Mouse (Mus musculus) small intestine, adult 2 months (tissue): ENCODE results near the gene Gm13762.

ENCODE experiments used
- CTCF ChIP-seq: fragments of 200-500 bp; IDR thresholded peaks from 2 replicates; pipeline ENCODE4 v1.5.1; 2012; ENCODE audit warnings: low read depth, mild to moderate bottlenecking, control low read depth, inconsistent platforms, low read length, moderate library complexity, mixed read lengths; ENCODE audit not compliant: insufficient replicate concordance, insufficient read length; ENCODE audit errors: extremely low read depth
- POLR2A ChIP-seq: fragments of 200-500 bp; IDR thresholded peaks from 2 replicates; pipeline ENCODE4 v1.6.1; 2012; ENCODE audit warnings: low read depth, mild to moderate bottlenecking, control low read depth, inconsistent platforms, low read length, moderate library complexity

GRCm38 (mm10) chr2:88953669-88954068 is 26.4 kb downstream of the Gm13762 start, which contains the start of gene Olfr1212:
- TF ChIP-seq CTCF (no peak), POLR2A (no peak)
